Mouse (Mus musculus) G1E (cell line): ENCODE measurements around the gene Slc22a3.

ENCODE experiments used
- CTCF ChIP-seq: IDR thresholded peaks from 2 replicates; pipeline ENCODE4 v1.5.1; 2012; ENCODE audit warnings: low read depth, low read length, inconsistent platforms, mixed read lengths
- GATA1 ChIP-seq: IDR thresholded peaks from 2 replicates; pipeline ENCODE4 v1.6.1; 2012; ENCODE audit warnings: borderline replicate concordance, low read length, inconsistent platforms, mixed read lengths
- GATA2 ChIP-seq: IDR thresholded peaks from 2 replicates; pipeline ENCODE4 v1.6.1; 2012; ENCODE audit warnings: low read depth, low read length, inconsistent platforms, borderline replicate concordance

DNA sequence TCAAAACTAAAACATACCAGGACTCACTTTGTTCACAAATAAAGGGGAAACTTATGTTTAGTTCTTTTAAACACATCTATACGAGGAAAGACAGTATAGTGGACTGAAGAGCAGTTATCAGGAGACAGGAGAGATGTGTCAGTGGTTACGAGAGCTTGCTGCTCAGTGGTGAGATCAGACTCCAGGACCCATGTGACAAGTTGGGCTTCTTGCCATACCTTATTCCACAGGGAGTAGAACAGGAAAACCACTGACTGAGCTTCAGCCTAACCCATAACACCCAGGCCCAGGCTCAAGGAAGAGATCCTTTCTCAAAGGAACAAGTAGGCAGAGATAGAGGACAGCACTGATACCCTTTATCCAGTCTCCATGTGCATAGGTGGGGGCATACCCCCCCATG is 62.9 kb downstream of the Slc22a3 start:
- TF ChIP-seq CTCF = no peak
- no peak for TF ChIP-seq GATA1
- no peak for TF ChIP-seq GATA2
